Mouse (Mus musculus) CH12.LX (cell line): Measurements from ENCODE around the gene Prmt3.

Experiments
- ETS1 ChIP-seq: conservative IDR thresholded peaks from 2 replicates; pipeline ENCODE4 v1.6.1; 2012; ENCODE audit warnings: low read depth, mild to moderate bottlenecking, inconsistent platforms, low read length, improper control_type of control experiment, moderate library complexity
- MEF2A ChIP-seq: IDR thresholded peaks from 2 replicates; pipeline ENCODE4 v1.6.1; 2014; ENCODE audit warnings: low read depth, mild to moderate bottlenecking, inconsistent platforms, low read length, improper control_type of control experiment, borderline replicate concordance
- PAX5 ChIP-seq: IDR thresholded peaks from 2 replicates; pipeline ENCODE4 v1.6.1; 2012; ENCODE audit warnings: low read length, inconsistent platforms, mixed read lengths
- SIN3A ChIP-seq: IDR thresholded peaks from 2 replicates; pipeline ENCODE4 v1.6.1; 2012; ENCODE audit warnings: low read length, improper control_type of control experiment, inconsistent platforms
- ZMIZ1 ChIP-seq: IDR thresholded peaks from 2 replicates; pipeline ENCODE4 v1.6.1; 2012; ENCODE audit warnings: low read depth, mild to moderate bottlenecking, inconsistent platforms, low read length, improper control_type of control experiment

DNA sequence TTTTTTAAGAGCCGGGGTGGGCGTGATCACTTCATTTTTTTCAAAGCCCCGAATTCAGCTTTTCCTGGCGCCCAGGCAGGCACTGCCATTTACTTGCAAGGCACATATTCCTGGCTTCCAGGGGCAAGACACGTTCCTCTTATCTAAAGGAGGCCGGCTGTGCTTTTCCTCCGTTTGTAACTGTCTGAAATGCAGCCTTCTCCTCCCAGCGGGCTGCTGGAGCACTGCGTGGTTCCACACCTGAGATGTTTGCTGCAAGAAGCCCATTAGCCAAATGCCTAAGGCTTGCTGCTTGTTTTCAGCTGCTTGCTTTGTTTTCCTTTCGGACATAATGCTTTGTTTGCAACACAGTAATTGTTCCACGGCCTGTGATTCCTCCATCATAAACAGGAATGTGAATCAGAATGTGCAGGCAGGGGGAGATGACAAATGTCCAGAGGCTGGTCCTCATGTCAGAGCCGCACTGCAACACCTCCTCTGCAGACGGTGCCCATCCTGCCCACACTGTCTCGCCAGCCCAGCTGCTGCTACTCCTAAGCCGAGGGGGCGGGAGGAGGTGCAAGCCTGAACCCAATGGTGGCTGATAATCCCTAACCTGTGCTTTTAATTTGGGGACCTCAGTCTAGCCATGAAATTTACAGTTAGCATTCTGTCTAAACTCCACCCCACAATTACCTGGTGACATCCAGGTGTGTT, 104.7 kb downstream of the Prmt3 start:
- no peak for TF ChIP-seq MEF2A
- no peak for TF ChIP-seq ETS1
- TF ChIP-seq SIN3A, result no peak
- TF ChIP-seq ZMIZ1, result no peak
- no peak for TF ChIP-seq PAX5
